Mouse (Mus musculus) midbrain, embryonic 13.5 days (tissue): ENCODE data around the gene Map2k1. TPM values are rescaled to one million over a fixed set of nuclear protein-coding genes. Genes with fewer than 3 reads are reported as not detected.
A peak's percentile ranks its signal among the peaks of the same experiment; 100 is the strongest.
"Not testable (repeated sequence)": the region's sequence is repeated elsewhere in the genome, so short reads cannot be mapped to it uniquely, and the experiment has no call there.

ENCODE experiments used
- ATAC-seq: fragments of 200-750 bp; cut with Nextera tagmentation; 2 replicates; pipeline ENCODE4 v1.8.0; 2017; ENCODE audit warnings: mild to moderate bottlenecking, moderate TSS enrichment, moderate library complexity
- H3K27ac ChIP-seq: fragments of 300-500 bp; sonication (generic); 2 replicates; pipeline ENCODE4 v1.5.1; 2015; ENCODE audit warnings: inconsistent platforms, mild to moderate bottlenecking, moderate library complexity
- H3K27me3 ChIP-seq: fragments of 300-500 bp; sonication (generic); 2 replicates; pipeline ENCODE4 v1.6.1; 2015; ENCODE audit warnings: mild to moderate bottlenecking, inconsistent platforms
- H3K36me3 ChIP-seq: fragments of 300-500 bp; sonication (generic); 2 replicates; pipeline ENCODE4 v1.6.1; 2015; ENCODE audit warnings: mild to moderate bottlenecking, inconsistent platforms
- H3K4me1 ChIP-seq: fragments of 300-500 bp; sonication (generic); replicated peaks from 2 replicates; pipeline ENCODE4 v1.6.1; 2015; ENCODE audit warnings: inconsistent platforms
- H3K4me2 ChIP-seq: fragments of 300-500 bp; sonication (generic); replicated peaks from 2 replicates; pipeline ENCODE4 v1.6.1; 2015; ENCODE audit warnings: moderate library complexity, mild to moderate bottlenecking, inconsistent platforms
- H3K4me3 ChIP-seq: fragments of 300-500 bp; sonication (generic); replicated peaks from 2 replicates; pipeline ENCODE4 v1.5.1; 2015; ENCODE audit warnings: mild to moderate bottlenecking, inconsistent platforms
- H3K9ac ChIP-seq: fragments of 300-500 bp; sonication (generic); replicated peaks from 2 replicates; pipeline ENCODE4 v1.6.1; 2015; ENCODE audit warnings: mild to moderate bottlenecking, inconsistent platforms
- H3K9me3 ChIP-seq: fragments of 300-500 bp; sonication (generic); 2 replicates; pipeline ENCODE4 v1.6.1; 2016; ENCODE audit warnings: mild to moderate bottlenecking, inconsistent platforms
- WGBS: fragments of 180-500 bp; shearing (Covaris S2); methylation state at CpG from one replicate; pipeline ENCODE4 v1.1.7; 2015; 5-methylcytosine and 5-hydroxymethylcytosine counted together
- polyA plus RNA-seq: library from polyadenylated mRNA; unstranded; fragments of >200 nt; fragmentation: Nextera tagmentation; extraction: Ambion mirVana; gene quantifications from 2 replicates; pipeline ENCODE4 v1.2.1, GENCODE M21; 2015

Map2k1 gene
- polyA plus RNA-seq, 1 experiment from 2014 or later = 46.6 TPM

DNA sequence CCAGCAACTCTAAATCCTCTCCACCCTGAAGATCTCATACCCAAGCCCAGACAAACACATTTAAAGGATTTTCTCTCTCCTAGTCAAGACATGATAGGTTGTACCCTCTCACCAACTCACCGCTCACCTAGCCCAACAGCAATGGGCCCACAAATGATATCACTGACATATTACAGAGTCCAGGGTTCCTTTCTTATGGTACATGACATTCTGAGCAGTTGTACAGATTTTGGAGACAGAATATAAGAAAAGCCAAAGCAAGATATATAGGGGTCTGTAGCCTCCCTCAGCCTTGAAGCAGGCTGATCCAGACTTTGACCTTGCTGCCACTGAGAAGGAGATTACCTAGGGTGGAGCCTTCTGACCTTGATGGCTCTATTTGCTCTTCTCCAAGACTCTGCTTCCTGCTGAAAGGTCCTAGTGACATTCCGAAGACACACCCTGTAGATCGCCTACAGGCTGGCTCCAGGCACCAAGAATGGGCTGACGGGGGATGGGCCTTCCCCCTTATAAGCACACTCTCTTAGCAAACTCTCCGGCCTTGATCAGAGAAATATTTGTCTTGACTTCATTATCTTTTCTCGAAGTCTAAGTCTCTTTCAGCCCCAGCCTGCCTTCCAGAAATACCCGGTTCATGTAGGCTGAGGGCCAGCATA lies 54.5 kb downstream of the Map2k1 start:
- H3K4me3 ChIP-seq, ATAC-seq: not testable (repeated sequence)
- 93% methylated on average over 7 of the region's 7 CpGs for WGBS

DNA sequence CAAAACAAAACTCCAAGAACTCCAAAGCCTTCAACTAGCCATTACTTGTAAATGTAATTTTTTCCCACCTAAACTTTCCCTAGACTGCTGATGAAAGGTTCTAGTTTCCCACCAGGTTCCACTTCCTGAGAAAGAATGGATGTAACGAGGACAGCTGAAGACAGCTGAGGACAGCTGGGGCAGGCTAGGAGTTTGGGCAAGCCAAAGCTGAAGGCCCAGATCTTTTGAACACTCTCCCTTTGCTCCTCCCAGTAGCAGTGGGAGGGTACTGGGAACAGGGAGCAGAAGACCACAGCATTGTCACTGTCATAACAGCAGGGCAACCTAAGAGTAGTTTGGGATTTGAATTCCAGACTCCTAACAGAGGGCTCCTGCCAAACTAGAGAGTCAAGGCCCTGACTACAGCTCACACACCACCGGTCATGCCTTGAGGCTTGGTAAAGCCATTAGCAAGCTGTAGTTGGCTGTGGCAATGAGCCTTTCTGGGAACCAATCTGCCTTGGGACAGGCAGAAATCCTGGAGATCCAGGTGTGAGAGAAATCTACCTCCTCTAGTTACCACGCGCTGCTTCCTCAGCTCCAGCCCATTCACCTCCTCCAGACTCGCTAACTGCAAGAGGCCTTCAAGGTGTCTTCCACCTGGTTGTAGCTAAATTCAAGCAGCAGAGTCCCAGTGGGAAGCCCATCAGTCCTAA lies 55.2 kb downstream of the Map2k1 start:
- no peak for ATAC-seq
- peaks cover 16% of the 10 kb centered on the region for H3K36me3 ChIP-seq
- no peak overlapping the region for H3K4me3 ChIP-seq
- no peaks in the 10 kb centered on the region for H3K9me3 ChIP-seq
- no peak overlapping the region for H3K27ac ChIP-seq
- H3K4me1 ChIP-seq = no peaks in the 10 kb centered on the region
- WGBS = 93% methylated on average over 5 of the region's 5 CpGs
- no peak overlapping the region for H3K4me2 ChIP-seq
- H3K9ac ChIP-seq = no peak overlapping the region
- no peaks in the 10 kb centered on the region for H3K27me3 ChIP-seq

More for the DNA sequence above, 54.5 kb downstream of the Map2k1 start:
- H3K36me3 ChIP-seq = peaks cover 16% of the 10 kb centered on the region
- H3K27ac ChIP-seq, H3K4me2 ChIP-seq, H3K9ac ChIP-seq, H3K9me3 ChIP-seq, H3K27me3 ChIP-seq, H3K4me1 ChIP-seq: not testable (repeated sequence)

DNA sequence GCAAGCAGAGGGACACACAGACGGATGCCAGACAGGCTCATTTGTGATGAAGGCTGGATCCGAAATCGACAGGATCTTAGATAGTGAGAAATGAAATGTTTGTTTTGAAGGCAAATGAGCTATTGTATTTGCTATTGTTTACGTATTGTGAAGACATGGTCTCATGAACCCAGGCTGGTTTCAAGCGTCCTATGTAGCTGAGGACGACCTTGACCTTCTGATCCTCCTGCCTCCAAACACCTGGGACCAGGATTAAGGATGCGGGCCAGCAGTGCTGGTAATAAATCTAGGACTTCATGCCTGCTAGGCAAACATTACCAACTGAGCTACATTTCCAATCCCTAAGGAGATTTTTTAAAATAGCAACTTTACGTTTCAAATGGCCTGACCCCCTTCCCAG lies 55.9 kb downstream of the Map2k1 start:
- no peak overlapping the region for H3K27ac ChIP-seq
- no peaks in the 10 kb centered on the region for H3K27me3 ChIP-seq
- ATAC-seq = no peak
- no peak overlapping the region for H3K9ac ChIP-seq
- H3K36me3 ChIP-seq = peaks cover 16% of the 10 kb centered on the region
- no peaks in the 10 kb centered on the region for H3K4me1 ChIP-seq
- WGBS = 90% methylated on average over 8 of the region's 8 CpGs
- H3K4me3 ChIP-seq = no peak overlapping the region
- no peak overlapping the region for H3K4me2 ChIP-seq
- no peaks in the 10 kb centered on the region for H3K9me3 ChIP-seq

DNA sequence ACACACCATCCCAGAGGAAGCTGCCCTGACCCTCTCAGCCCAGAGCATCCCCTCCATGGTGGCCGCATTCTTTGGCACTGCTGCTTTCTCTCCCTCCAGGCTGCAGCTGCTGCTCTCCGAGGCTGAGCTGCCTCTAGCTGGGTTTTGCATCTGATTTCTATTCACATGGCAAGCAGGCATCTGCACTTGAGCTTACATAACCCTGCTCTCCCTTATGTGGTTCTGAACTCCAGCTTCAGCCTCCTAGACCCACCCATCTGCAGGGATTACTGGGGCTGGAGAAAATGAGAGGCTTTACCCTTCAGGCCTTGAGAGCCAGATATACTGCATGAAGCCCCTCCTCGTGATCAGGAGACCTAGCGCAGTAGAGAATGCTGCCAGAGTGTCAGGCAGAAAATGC lies 57.9 kb downstream of the Map2k1 start:
- Histone ChIP-seq H3K4me2 (no peak overlapping the region), H3K9ac (peak overlapping the region; percentile 32; the same call in 1 of the 2 replicates), H3K36me3 (peaks cover 27% of the 10 kb centered on the region), H3K4me1 (no peaks in the 10 kb centered on the region), H3K9me3 (no peaks in the 10 kb centered on the region), H3K27me3 (no peaks in the 10 kb centered on the region), H3K27ac (no peak overlapping the region), H3K4me3 (no peak overlapping the region)
- no peak for ATAC-seq
- WGBS = 76% methylated on average over 4 of the region's 4 CpGs

DNA sequence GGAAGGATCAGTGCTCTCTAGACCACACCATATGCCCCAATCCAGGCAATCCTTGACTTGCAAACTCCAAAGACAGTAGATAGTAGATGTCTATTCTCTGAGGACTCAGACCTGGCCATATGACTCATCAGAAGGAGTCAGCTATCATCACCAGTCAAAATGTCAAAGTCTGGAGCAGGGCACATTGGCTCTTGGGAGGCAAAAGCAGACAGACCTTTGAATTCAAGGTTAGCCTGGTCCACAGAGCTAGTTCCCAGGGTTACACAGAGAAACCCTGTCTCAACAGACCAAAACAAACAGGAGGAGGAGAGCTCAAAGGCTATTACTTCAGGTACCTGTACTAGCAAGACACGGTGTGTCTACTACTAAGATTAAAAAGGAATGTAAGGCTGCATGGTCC lies 59.6 kb downstream of the Map2k1 start:
- Histone ChIP-seq H3K27me3 (no peaks in the 10 kb centered on the region), H3K9ac (no peak overlapping the region), H3K4me2 (no peak overlapping the region), H3K4me1 (no peaks in the 10 kb centered on the region), H3K4me3 (no peak overlapping the region), H3K27ac (no peak overlapping the region), H3K9me3 (no peaks in the 10 kb centered on the region), H3K36me3 (peaks cover 40% of the 10 kb centered on the region)
- ATAC-seq = no peak
- WGBS = 93% methylated on average over 1 of the region's 1 CpGs

DNA sequence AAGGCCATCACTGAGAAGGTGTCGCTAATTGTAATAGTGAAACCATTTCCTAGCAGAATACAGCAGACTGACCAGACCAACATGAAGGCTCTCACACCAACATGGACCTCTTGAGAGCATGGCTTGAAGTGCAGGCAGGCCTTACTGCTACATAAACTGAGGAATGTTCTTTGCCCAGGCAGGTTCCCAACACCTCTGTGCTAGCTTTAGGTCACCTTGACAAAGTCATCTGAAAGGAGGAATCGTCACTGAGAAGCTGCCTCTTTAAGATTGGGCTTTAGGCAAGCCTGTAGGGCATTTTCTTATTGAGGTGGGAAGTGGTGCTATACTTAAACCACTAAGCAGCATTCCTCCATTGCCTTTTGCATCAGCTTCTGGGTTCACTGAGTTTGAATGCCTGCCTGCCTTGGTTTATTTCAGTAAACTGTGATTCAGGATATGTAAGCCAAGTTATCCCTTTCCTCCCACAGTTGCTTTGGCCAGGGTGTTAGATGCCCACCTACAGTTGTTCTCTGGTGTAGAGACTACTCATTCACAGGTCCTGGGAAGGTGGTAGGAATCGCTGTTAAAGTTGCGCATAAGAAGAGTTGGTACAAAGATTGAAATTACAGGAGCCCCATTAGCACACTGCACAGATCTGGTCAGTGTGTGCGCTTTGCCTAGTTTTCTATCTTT lies 69.1 kb downstream of the Map2k1 start:
- Histone ChIP-seq H3K4me3 (no peak overlapping the region), H3K4me1 (peaks cover 10% of the 10 kb centered on the region), H3K9me3 (no peaks in the 10 kb centered on the region), H3K27ac (no peak overlapping the region), H3K27me3 (no peaks in the 10 kb centered on the region), H3K4me2 (no peak overlapping the region), H3K36me3 (peaks cover 60% of the 10 kb centered on the region), H3K9ac (no peak overlapping the region)
- WGBS = 95% methylated on average over 5 of the region's 5 CpGs
- no peak for ATAC-seq

DNA sequence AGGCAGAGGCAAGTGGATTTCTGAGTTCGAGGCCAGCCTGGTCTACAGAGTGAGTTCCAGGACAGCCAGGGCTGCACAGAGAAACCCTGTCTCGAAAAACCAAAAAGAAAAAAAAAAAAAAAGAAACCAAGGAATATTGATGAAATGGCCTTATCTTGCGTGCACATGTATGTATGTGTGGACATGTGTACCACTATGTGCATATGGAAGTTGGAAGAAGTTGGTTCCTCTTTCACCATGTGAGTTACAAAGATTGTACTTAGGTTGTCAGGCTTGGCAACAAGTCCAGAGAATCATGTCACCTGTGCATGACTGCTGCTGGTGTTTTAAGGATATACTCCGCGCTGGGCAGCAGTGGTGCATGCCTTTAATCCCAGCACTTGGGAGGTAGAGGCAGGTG lies 70.1 kb downstream of the Map2k1 start:
- 90% methylated on average over 5 of the region's 5 CpGs for WGBS
- H3K4me2 ChIP-seq = not testable (repeated sequence)
- H3K36me3 ChIP-seq = peaks cover 52% of the 10 kb centered on the region

DNA sequence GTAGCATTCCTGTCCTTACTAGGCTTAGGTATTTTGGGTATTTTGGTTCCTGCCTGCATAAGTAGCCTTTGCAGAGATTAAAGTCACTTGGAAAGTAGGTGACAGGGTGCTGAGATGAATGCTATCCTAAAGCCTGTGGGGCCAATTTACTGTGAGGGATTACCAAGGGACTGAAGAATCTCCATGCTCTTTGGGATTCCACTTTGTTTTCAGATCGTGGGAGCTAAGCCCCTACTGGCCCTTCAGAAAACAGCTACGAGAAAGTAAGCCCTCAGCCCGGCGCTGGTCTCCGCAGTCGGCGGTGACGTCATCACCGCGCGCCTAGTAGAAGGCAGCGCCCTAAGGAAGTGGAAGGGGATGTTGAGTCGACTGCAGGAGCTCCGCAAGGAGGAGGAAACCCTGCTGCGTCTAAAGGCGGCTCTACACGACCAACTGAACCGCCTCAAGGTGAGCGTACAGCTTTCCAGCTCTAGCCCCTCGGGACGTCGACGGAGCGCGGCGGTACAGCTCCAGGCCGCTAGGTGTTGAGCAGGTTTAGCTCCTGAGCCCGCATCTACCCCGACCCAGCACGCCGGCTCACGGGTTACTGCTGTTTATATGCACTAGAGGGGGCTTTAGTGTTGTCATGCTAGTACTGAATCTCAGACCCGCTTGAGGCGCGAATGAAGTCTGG lies 74.3 kb downstream of the Map2k1 start, which contains the start of gene Snapc5:
Snapc5 (plus strand) TSS at position 301 of the 673 bp plus-strand sequence.
- Histone ChIP-seq H3K27me3 (no peaks in the 10 kb centered on the region), H3K4me1 (peaks cover 27% of the 10 kb centered on the region), H3K4me3 (peak within 1 kb of the TSS; percentile 64), H3K4me2 (peak within 1 kb of the TSS; percentile 65), H3K9me3 (no peaks in the 10 kb centered on the region), H3K27ac (peak within 1 kb of the TSS; percentile 84), H3K36me3 (peaks cover 67% of the 10 kb centered on the region), H3K9ac (peak within 1 kb of the TSS; percentile 74)
- peak; percentile 97 for ATAC-seq
- under 1% methylated on average over 35 of the region's 35 CpGs for WGBS

More for the DNA sequence above, 70.1 kb downstream of the Map2k1 start:
- not testable (repeated sequence) for ATAC-seq, H3K9ac ChIP-seq, H3K4me3 ChIP-seq, H3K27ac ChIP-seq, H3K27me3 ChIP-seq, H3K9me3 ChIP-seq
- H3K4me1 ChIP-seq = peaks cover 14% of the 10 kb centered on the region

DNA sequence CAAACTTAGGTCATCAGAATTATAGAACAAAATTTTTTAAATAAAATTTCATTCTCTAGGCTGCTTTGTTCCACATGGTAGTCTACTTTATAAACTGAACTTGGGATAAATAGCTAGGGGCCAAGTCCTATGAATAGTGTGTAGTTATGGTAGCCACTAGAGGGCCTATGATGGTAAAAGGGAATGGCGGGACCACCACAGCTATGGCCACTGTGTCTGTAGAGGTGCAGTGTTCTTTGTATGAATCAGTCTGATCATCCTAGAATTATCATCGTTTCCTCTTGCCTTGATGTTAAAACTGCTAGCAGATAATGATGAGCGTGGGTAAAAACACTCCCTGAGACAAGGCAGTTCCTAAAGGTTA lies 74.8 kb downstream of the Map2k1 start:
- Histone ChIP-seq H3K4me1 (peaks cover 30% of the 10 kb centered on the region), H3K4me3 (peak overlapping the region; percentile 64), H3K27me3 (no peaks in the 10 kb centered on the region), H3K27ac (peak overlapping the region; percentile 84), H3K4me2 (peak overlapping the region; percentile 65), H3K36me3 (peaks cover 67% of the 10 kb centered on the region), H3K9ac (no peak overlapping the region; the same call in 1 of the 2 replicates), H3K9me3 (no peaks in the 10 kb centered on the region)
- ATAC-seq = peak; percentile 68
- whole genome bisulfite sequencing = 42% methylated on average over 3 of the region's 3 CpGs

DNA sequence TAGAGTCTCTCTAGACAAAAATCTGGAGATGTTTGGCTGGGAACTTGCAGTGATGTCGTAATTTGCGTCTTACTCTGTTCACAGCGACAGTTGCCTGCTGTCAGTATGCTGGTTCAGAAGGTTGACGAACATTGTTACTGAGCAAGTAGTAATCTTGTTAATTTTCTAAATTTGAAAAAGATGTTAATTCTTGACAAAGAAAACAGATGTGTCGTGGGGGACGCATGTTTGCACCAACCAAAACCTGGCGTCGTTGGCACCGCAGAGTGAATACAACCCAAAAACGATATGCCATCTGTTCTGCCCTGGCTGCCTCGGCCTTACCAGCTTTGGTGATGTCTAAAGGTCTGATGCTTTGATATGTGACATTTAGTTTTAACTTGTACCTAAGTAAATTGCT lies 78.1 kb downstream of the Map2k1 start:
- H3K4me2 ChIP-seq = no peak overlapping the region
- H3K27ac ChIP-seq = no peak overlapping the region
- no peaks in the 10 kb centered on the region for H3K27me3 ChIP-seq
- H3K9ac ChIP-seq = no peak overlapping the region
- WGBS = 91% methylated on average over 11 of the region's 11 CpGs
- no peak for ATAC-seq
- H3K4me3 ChIP-seq = no peak overlapping the region
- no peaks in the 10 kb centered on the region for H3K9me3 ChIP-seq
- H3K36me3 ChIP-seq = peaks cover 42% of the 10 kb centered on the region
- H3K4me1 ChIP-seq = peaks cover 39% of the 10 kb centered on the region

DNA sequence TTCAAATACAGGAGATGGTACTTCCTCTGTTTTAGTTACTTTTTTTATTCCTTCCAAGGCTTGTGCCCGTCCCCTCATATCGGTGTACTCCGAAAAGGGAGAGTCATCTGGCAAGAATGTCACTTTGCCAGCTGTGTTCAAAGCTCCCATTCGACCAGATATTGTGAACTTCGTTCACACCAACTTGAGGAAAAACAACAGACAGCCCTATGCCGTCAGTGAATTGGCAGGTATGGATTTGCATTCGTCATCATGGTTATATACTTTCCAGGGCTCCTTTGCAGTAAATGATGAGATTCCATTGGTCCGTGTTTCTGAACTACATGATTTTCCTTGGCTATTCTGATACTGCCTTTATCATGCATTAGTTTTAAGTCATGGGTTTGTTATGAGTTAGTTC lies 78.7 kb downstream of the Map2k1 start:
- H3K4me2 ChIP-seq = peak overlapping the region; percentile 92
- H3K4me3 ChIP-seq = peak overlapping the region; percentile 94
- no peak for ATAC-seq
- peaks cover 40% of the 10 kb centered on the region for H3K36me3 ChIP-seq
- H3K27me3 ChIP-seq = no peaks in the 10 kb centered on the region
- peaks cover 34% of the 10 kb centered on the region for H3K4me1 ChIP-seq
- no peak overlapping the region for H3K27ac ChIP-seq
- WGBS = 77% methylated on average over 8 of the region's 8 CpGs
- H3K9me3 ChIP-seq = no peaks in the 10 kb centered on the region
- H3K9ac ChIP-seq = no peak overlapping the region

DNA sequence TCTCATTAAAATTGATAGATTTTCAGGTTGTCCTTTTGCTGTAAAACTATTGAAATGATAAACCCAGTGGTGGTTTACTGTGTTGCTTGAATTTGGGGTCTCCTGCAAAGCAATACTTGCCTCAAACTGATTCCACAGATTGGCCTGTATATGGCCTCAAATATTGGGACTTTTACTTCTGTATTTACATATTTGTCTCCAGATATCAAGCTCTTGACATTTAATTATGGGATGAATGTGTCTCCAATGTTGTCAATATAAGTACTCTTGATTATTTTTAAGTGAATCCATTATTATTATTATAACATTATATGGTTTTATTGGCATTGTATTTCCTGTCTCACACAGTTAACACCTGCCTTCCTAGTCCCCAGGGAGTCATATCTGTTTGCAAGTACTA lies 79.1 kb downstream of the Map2k1 start:
- no peaks in the 10 kb centered on the region for H3K27me3 ChIP-seq
- peak overlapping the region; percentile 86 for H3K9ac ChIP-seq
- peaks cover 40% of the 10 kb centered on the region for H3K36me3 ChIP-seq
- H3K9me3 ChIP-seq = no peaks in the 10 kb centered on the region
- ATAC-seq = no peak
- H3K4me3 ChIP-seq = peak overlapping the region; percentile 94
- H3K27ac ChIP-seq = no peak overlapping the region
- peaks cover 29% of the 10 kb centered on the region for H3K4me1 ChIP-seq
- H3K4me2 ChIP-seq = peak overlapping the region; percentile 92
